Mouse (Mus musculus): Measurements from ENCODE around the gene 1700016C15Rik.

DNA sequence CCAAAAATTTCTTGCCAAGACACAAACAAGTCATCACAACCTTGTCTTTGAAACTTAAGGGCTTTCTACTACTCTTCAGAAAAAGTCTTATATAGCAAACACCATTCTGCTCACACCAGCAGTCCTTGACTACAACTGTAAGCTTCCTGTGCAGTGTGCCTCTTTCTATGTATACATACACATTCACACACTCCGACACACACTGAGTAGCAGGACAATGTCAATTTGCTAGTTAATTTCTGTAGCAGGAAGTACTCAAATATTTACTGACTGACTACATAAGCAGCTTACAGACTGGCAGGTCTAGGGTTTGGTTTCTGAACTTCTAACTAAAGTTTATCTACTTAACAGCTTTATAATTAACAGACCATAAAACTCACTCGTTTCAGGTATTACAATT, 47.8 kb downstream of the 1700016C15Rik start:
- TF ChIP-seq CTCF (IDR thresholded peaks at IDR 0.05) (no peak), POLR2A (IDR thresholded peaks at IDR 0.05; ENCODE audit: insufficient read depth, low read depth, low read length) (no peak), EP300 (IDR thresholded peaks at IDR 0.05; ENCODE audit: insufficient read depth, low read depth, low read length) (no peak)

All from heart, adult 2 months (tissue).